Mouse (Mus musculus) heart, postnatal 25 days (tissue): ENCODE results near the gene Gab1. TPM values are rescaled to one million over a fixed set of nuclear protein-coding genes. Genes with fewer than 3 reads are reported as not detected.

Experiments used
- DNase-seq: peaks from one replicate; pipeline ENCODE4 v3.0.0; 2022; ENCODE audit warnings: low spot score
- intact Hi-C: fragments of 180-260 bp; cut with DNase I; formaldehyde crosslinking; loops from one replicate; pipeline ENCODE4 v1.15.1; 2025
- total RNA-seq, 2 experiments: library from RNA; stranded (reverse); gene quantifications; 2 replicates each; pipeline ENCODE4 v1.2.3; 2021

Gab1 gene
- total RNA-seq, 2 experiments from 2014 or later = 34.1 to 38.8 TPM

- DNase-seq = no peak
- intact Hi-C loops = loop anchor here (5.0 kb wide), 2 partner anchors 38 to 83 kb away; no protein-coding TSS in a partner anchor
Observed at GRCm38 (mm10) chr8:80875537-80875936, 4.8 kb downstream of the Gab1 start.

GRCm38 (mm10) chr8:80873723-80874427 lies 6.4 kb downstream of the Gab1 start:
- DNase-seq = no peak
- intact Hi-C loops = no loop called here

- DNase-seq = no peak
- intact Hi-C loops = no loop called here
Observed at GRCm38 (mm10) chr8:80872688-80873087, 7.6 kb downstream of the Gab1 start.

- no peak for DNase-seq
- intact Hi-C loops = no loop called here
Observed at GRCm38 (mm10) chr8:80871400-80871799, 8.9 kb downstream of the Gab1 start.

DNA sequence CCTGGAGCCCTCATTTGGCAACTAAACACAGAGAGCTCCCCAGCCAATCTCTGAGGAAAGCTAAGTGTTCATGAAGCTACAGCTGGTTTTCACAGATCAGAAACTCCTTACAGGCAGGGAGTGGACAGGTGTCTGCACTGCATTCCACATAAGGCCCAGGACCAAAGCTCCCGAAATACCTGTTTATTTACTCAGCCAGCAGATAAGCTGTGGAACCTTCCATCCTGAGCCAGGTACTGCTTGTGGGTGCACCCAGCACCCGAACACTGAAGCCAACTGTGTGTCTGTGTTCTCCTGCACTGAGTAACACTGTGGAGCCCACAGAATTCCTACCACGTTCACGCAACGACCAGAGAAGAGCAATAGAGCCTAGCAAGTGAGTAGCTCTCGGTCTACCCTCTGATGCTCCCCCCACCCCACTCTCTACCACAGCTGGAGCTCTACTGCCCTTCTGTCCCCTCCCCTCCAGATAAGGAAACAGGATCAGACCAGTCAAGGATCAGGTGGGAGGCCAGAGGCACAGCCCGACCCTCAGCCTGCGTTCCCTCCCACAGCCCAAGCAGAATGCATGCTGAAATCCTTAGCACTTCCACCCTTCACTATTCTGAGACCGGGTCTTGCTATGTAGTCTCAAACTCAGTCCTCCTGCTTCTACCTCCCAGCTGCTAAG lies 9.6 kb downstream of the Gab1 start:
- no peak for DNase-seq
- intact Hi-C loops = no loop called here

DNA sequence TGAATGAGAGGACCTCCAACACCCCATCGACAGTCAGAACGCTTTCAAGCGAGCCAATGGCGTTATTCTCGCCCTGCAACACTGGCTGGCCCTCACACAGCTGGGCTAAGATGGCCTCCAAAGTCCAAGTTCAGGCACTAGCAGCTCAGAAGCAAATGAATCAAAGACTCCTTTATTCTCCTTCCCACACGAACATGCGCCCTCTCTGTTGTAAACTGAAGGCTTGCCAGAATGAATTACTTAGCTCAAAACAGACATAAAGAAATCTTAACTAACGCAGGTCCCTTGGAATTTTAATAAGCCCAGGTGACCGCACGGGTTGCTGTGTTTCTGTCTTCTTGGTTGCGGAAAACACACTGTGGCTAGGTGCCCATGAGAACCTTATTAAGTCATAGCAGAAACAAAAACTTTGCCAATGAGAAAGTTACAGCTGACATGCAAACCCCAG lies 10.4 kb downstream of the Gab1 start:
- DNase-seq = no peak
- intact Hi-C loops = no loop called here

DNA sequence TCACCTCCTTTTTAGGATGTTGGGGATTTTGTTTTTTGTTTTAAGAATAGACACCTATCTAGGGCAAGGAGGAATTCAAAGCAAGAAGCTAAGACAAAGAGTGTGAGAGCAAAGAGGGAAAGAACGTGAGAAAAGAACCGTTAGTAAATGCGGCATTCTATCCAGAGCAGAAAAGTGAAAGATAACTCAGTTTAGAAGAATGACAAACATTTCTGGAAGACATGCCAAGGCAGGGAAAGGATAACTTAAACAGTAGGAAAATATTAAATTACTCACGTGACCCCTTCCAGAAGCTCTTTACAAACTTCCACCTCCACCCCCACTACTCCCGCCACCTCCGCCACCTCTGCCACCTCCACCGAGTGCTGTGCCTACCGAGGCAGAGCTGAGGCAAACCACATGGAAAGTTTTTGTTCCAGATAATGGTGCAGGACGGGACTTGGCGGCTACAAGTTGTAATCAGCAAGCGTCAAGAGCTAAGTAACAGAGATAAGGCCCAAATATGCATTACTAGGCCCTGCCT lies 11.5 kb downstream of the Gab1 start:
- intact Hi-C loops = no loop called here

DNA sequence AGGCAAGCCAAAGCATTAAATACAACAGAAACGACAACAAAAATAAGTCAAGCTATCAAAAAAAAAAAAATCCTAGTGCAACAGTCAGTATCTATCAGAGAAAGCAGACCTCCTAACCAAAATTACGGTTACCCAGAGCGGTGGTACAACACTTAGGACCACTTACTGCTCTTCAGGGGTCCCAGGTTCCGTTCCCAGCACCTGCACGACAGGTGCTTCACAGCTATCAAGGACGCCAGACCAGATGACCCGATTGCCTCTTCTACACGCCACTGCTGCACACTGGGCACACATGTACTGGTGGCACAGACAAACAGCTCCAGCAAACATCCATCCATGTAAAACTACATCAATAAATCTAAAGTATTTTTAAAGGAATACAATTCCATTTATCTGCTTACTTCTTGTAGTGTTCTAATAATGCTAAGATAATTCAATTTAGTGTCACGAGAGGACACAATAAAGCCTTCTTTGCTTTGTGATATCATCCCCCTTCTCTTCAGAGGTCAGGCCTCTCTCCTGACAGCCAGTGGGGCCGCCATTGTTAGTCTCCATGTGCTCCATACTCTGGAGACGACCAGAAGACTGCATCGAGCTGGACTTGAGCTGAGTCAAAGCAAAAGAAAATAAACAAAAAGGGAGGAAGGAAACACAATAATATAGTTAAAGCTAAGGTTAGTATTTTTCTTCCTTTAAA lies 12.2 kb downstream of the Gab1 start:
- DNase-seq = no peak
- intact Hi-C loops = no loop called here

More for the DNA sequence above, 11.5 kb downstream of the Gab1 start:
- DNase-seq = no peak

DNA sequence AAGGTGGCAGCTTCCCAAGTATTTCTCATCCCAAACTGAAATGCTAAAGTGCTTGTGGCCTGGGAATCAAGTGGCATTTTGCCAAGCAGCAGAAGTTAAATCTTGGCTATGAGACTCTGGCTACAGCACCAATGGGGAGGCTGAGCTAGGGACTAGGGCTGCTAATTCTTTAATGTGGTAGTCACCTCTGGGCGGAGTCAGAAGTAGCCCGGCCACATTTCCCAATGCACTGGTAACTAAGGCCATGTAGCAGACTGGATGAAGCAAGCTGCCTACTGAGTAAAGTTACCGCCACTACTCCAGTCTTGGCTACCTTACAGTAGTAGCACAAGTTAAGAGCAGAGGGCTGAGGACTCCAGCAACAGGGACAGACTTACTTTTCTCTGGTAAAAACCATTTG lies 12.7 kb downstream of the Gab1 start:
- no peak for DNase-seq
- intact Hi-C loops = loop anchor here (2.0 kb wide), 1 partner anchor 19 kb away; no protein-coding TSS in a partner anchor

DNA sequence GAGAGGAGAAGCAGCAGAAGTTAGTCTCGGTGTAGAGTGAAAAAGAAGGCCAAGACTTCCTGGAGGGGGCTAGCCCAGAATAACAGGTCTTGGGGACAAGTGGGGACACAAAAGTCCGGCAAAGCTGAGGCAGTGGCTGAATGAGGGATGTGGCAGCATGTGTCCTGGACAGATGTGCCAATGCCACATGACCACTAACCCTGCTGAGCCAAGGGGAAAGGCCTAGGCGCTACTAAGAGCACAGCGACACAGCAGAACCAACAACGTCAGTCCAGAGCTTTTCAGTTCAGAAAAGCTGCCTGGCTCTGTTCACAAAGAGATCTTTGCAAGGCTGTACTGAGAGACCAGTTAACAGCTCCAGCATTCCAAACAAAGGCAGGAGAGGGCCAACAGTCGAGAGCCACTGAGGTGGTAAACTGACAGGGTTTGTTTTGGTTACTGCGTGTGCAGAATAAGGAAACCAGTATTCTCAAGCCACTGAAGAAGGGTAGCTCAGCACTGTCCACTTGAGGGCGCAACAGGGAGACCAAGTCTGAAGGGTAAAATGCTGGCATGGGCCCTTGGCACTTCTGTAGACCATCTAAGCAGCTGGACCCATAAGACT lies 15.0 kb downstream of the Gab1 start:
- intact Hi-C loops = no loop called here
- no peak for DNase-seq

DNA sequence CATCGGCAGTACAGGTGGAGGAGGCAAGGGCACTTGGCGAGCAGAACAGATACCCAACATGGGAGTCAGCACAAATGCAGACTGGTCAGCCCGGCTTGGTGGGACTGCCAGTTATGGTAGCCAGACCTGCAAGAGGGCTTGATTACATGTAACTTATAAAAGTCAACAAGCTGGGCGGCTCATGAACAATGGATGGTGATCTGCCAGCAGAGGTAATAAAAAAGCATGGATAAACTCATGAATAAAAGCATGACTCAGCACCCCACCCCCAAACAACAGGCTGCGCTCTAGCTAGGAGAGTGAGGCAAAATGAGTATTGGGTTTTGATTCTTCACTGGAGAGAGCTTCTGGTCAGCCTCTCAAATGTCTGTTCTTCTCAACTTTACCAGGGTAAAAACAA lies 16.9 kb downstream of the Gab1 start:
- intact Hi-C loops = no loop called here
- no peak for DNase-seq

DNA sequence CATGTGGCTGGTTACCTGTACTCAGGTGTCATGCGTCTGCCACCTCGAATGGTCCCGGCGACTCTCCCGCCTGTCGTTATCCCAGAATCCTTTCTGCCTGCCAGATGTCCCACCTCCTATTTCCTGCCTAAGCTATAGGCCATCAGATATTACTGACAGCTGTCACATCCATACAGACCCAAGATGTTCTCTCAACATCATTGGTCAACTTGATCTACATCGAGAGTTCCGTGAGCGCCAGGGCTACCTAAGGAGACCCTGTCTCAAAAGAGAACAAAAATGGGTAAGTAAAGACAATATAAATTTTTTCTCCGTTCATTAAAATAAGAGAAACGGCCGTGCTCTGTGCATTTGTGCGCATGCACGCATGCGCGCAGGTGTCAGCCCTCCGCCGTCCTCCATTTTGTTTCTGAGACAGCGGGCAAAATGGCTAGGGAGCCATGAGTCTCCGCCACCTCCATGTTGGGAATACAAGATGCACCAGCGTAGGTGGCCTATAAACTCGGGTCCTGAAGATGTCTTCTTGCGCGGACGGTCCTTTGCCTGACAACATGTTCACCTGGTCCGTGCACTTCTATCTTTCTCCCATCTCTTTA lies 21.0 kb downstream of the Gab1 start:
- intact Hi-C loops = no loop called here
- DNase-seq = no peak

- intact Hi-C loops = no loop called here
Observed at GRCm38 (mm10) chr8:80857851-80858367, 22.4 kb downstream of the Gab1 start.

GRCm38 (mm10) chr8:80857128-80857527 lies 23.2 kb downstream of the Gab1 start:
- no peak for DNase-seq
- intact Hi-C loops = no loop called here

More at GRCm38 (mm10) chr8:80857851-80858367, 22.4 kb downstream of the Gab1 start:
- no peak for DNase-seq

- DNase-seq = no peak
- intact Hi-C loops = no loop called here
Observed at GRCm38 (mm10) chr8:80856606-80857005, 23.7 kb downstream of the Gab1 start.

GRCm38 (mm10) chr8:80853622-80854021 lies 26.7 kb downstream of the Gab1 start:
- no peak for DNase-seq
- intact Hi-C loops = no loop called here

DNA sequence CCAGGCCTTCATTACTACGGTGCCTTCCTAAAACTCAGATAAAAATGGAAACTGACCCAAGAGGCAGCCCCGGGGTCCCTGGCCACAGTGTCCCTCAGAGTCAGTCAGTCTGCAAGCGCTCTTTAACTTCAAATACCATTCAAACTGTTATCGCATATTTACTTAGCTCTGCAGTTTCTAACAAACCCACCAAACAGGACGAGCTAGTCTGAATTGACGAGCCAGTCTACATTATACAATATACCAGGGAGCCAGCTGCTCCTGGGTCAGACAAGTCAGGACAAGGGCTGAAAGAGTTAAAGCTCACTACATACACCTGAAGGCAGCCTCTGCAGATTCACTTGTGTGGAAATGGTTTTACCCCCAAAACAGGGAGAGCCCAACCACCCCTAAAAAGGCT lies 27.1 kb downstream of the Gab1 start:
- intact Hi-C loops = no loop called here
- no peak for DNase-seq

- DNase-seq = no peak
- intact Hi-C loops = no loop called here
Observed at GRCm38 (mm10) chr8:80852412-80853165, 27.7 kb downstream of the Gab1 start.

DNA sequence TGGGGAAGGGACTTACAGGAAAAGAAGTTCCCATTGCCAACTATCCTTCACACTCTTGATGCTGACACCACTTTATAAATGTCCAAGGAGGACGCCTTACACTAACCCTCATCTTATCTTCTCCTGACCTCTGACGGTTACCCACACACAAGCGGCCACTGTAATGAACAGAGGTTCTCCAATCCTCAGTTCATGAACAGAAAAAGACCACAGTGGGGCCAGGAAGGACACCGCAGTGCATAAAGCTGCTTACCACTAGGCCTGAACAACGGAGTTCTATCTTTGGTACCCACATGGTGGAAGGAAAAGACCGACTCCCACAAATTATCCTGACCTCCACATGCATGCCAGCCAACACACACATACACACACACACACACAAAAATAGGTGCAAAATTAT lies 28.7 kb downstream of the Gab1 start:
- no peak for DNase-seq
- intact Hi-C loops = no loop called here
